Mouse (Mus musculus) frontal cortex, postnatal 10 days (tissue): ENCODE data around the gene BC025920.

Source experiments
- DNase-seq, 2 experiments: peaks; one replicate each; pipeline ENCODE4 v3.0.0; 2022; ENCODE audit warnings: low spot score in 2 of 2, mixed read lengths in 1 of 2

BC025920 gene

DNA sequence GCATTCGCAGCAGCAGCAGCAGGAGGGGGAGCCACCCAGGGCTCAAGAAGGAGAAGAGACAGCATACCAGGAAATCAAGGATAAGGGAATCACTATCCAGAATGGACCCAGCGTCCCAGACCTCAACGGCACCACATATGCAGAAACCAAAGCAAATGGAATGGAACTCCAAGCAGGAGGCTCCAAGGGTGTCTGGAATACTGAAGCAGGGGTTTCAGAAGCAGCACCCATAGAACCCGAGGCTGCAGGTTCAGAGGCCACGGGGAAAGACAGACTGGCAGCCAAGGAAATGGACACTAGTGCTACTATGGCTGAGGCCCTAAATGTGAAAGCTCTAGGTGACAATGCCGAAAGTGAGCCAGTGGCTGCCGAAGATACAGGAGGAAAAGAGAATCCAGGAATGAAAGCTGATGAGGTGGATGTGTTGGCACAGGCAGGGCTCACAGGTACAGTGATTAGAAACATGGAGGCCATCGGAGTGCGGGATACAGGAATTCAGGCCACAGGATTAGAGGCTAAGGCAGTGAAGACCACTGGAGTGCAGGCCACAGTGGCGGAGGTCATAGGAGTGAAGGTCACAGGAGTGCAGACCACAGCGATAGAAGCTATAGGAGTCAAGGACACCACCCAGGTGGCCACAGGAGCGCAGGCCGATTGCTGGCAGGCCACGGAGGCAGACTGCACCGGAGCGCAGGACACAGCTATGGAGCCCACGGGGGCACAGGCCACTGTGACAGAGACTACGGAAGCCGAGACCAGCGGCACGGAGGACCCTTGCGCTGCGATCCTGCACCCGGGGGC, 36.8 kb downstream of the BC025920 start:
- no peak for DNase-seq

DNA sequence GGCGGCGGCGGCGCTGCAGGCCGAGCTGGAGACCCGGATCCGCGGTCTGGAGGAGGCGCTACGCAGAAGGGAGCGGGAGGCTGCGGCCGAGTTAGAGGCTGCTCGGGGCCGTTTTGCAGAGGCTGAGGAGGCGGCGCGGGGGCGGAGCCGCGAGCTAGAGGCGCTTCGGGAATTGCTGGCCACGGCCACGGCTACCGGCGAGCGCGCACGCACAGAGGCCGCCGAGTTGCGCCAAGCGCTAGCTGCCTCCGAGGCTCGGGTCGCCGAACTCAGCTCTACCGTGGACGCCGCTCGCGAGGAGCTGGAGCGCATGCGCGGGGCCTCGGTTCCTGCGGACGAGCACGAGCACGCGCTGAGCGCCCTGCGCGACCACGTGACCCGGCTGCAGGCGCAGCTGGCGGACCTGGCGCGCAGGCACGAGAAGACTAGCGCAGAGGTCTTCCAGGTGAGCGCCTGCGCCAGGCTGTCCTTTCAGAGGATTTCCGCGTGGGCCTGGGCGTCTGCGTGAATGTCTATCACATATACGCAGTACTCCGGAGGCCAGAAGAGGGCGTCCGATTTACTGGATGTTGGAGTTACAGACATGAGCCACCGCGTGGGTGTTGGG, 37.5 kb downstream of the BC025920 start:
- peak; percentile 92 to 96 for DNase-seq

DNA sequence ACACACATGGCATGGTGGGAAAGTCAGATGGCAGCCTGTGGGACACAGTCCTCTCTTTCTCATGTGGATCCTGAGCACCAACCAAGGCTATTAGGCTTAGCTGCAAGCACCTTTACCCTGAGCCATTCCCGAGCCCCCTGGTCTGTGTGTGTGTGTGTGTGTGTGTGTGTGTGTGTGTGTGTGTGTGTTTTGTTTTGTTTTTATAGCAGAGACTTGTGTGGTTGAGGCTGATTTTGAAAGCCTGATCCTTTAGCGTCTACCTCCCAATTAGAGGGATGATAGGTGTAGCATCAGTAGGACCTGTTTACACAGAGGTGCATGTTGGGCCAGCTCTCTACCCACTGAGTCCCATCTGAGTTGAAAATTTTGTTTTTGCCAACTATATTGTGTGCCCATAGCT, 38.1 kb downstream of the BC025920 start:
- no peak for DNase-seq

DNA sequence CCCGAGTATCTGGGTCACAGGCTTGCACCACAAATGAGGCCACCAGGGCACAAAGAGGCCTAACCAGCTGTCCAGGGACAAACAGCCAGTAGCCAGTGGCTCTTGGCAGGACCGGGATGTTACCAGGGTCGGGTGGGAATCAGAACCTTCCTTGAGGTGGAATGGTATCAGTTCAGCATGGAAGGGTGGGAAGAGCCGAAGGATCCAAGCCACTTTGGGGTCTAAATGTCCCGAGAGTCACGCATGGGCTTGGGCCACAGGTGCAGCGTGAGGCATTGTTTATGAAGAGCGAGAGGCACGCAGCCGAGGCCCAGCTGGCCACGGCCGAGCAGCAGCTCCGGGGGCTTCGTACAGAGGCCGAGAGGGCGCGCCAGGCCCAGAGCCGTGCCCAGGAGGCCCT, 38.6 kb downstream of the BC025920 start:
- DNase-seq: peak; percentile 14 to 26

DNA sequence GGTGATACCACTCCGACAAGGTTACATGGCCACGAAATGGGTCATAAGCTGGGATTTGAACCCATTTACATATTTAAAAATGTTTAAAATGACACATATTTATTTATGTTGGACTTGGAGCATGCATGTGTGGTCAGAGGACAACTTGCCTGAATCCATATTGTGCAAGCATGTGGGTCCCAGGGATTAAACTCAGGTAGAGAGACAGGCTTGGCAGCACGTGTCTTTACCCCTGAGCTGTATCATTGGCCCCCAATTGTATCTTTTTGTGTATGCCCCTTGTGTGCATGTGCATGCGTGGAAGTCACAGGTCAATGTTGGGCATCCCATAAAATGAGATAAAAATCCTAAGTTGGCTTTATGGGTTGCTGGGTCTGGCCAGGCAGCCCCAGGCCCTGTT, 39.3 kb downstream of the BC025920 start:
- DNase-seq: peak in 1 of 2 experiments; percentile 5

DNA sequence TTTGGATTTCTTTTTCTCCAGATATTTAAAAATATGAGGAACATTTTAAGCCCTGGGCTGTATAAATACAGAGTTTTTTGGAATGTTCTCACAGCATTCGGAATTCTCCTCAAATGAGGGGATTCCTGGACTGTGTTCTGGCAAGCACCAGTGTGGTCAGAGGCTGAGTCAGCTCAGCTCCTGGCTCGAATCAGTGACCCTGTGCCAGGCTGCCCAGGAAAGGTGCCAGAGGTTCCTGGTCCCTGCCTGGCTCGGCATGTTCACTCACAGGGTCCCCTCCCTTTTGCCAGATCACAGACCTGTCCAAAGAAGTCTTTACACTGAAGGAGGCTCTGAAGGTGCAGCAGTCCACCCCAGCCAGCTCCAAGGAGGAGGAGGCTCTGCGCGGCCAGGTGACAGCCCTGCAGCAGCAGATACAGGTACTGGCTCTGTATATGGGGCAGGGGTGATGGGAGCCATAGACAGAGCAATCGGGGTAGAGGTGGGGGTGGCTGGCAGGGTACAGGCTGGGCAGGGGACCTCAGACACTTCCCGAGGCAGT, 40.0 kb downstream of the BC025920 start:
- peak; percentile 9 for DNase-seq

DNA sequence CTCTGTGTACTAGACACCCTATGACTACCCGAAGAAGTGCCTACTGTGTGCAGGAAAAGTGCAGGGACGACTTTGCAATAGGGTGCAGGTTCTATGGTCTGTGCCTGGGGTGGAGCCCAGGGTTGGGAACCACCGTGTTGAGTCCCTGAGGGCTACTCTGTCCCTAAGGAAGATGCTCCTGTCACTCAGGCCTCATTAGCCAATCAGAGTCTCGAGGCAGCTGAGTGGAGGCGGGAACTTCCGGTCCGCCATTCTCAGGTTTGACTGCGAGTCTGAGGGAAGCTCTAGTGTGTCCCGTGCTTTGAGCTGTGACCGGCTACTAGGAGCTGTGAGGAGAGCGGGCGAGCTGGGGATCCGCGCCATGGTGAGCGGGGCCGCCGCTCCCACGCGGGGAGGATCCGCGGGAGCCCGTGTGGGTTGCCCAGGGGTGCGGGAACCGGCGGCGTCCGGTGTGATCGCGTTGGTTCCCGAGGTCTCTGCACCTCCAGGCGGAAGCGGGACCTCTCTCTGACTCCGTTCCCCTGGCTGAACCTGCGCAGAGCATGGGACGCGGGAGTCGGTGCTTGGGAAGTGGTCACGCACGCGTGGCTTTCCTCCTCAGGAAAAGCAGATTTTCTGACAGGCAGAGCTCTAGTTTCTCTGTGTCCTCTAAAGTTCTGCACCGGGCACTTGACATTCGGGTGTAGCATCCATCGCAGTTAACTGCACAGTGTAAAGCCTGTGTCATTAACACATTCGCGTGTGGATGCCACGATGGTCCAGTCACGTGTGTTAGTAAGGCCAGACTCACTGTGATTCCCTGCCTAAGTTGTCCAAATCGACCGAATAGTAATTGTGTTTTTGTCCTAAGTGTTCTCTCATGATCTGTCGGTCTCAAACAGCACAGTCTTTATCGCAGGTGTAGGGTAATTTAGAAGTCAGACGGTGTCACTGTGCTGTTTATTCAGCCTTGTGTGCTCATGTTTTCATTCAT, 43.0 kb downstream of the BC025920 start, which contains the start of gene Gm10778:
Gene Gm10778, plus strand, starts transcription at position 257 of the 973 bp plus-strand sequence.
- DNase-seq: peak; percentile 74 to 85

DNA sequence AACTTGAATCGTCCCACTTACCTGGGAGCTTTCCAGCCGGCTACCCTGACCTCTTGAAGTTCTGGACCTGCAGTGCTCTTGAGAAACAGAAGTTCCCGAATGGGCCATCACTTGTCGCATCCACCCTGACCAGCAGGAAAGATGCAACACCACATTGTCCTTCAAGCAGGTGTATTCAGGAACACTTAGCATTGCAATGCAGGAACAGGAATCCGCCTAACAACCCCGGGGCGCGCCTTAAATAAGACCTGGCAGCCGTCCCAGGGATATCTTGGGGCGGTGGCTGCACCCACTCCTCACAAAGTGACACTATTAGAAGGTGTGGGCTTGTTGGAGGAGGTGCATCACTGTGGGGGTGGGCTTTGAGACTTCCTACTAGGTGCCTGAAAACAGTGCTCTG, 49.1 kb downstream of the BC025920 start:
- DNase-seq: no peak

DNA sequence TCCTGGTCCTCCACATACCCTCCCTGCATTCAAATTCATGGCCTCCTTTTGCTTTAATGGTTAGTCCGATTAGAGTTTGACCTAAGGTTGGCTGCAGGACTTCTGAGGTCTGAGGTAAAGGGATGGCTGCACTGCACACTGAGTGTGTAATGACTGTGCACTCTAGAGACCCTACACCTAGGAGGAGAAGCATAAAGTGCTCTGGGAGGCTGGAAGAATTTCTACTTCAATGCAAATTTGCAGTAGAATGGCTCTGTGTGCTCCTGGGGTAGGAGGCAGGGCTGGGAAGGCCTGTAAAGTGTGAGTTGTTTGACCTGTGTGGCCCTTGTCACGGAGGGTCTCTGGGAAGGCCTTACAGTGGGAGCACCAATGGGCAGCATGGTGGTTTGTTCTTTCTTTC, 50.1 kb downstream of the BC025920 start:
- DNase-seq: no peak
